Mouse (Mus musculus): ENCODE results near the gene Zfp866. TPM values are rescaled to one million over a fixed set of nuclear protein-coding genes. Genes with fewer than 3 reads are reported as not detected.

Zfp866 gene
- polyA plus RNA-seq, 1 experiment = 3.7 TPM

DNA sequence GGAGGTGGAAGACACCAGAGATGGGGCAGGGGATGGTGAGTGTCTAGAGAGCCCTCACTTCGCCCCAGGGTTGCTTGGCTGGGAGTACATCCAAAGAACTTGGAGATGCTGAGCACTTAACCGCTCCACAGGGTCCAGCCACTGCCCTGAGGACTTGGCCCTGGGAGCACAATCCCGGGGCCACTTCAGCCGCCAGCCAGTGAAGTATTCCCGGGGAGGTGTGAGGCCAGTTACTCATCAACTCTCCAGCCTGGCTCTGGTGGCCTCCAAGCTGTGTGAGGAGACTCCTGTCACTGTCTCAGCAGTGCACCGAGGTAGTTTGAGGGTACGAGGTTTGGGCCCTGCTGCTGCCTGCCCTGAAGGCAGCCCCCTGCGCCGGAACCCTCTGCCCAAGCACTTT is 29.5 kb upstream of the Zfp866 start:
- no peaks in the 10 kb centered on the region for H3K27me3 ChIP-seq (ENCODE audit: control insufficient read depth, insufficient read depth, low read length)

DNA sequence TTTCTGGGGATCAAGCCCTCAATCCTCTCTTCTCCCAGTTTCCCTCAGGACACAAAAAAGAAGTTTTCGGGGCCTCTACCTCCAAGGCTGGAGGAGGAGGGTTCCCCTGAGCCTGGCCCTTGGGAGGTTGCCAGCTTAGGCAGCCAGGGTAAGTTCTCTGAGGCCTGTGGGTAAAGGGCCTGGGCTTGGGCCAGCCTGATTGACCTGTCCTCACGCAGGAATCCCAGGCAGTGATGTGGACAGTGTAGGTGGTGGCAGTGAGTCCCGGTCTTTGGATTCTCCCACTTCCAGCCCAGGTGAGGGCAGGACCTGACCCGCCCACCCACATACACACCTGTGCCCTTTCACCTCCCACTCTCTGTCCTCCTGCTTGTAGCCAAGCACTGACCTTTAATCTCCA is 24.4 kb upstream of the Zfp866 start:
- no peak overlapping the region for H3K4me3 ChIP-seq (ENCODE audit: low read depth, low read length)
- H3K36me3 ChIP-seq (ENCODE audit: control insufficient read depth, insufficient read depth, low read length) = peaks cover 42% of the 10 kb centered on the region
- H3K27ac ChIP-seq (ENCODE audit: insufficient read depth, low read depth, low read length) = peak overlapping the region; percentile 32; the same call in 1 of the 2 replicates
- no peaks in the 10 kb centered on the region for H3K27me3 ChIP-seq (ENCODE audit: control insufficient read depth, insufficient read depth, low read length)
- peaks cover 22% of the 10 kb centered on the region for H3K4me1 ChIP-seq (ENCODE audit: control insufficient read depth, insufficient read depth, insufficient read length, low read length)
- 74% methylated on average over 4 of the region's 4 CpGs for WGBS
- TF ChIP-seq CTCF (IDR thresholded peaks at IDR 0.05; ENCODE audit: extremely low read depth, insufficient read length, insufficient replicate concordance, low read depth, low read length) = no peak
- TF ChIP-seq POLR2A (IDR thresholded peaks at IDR 0.05; ENCODE audit: low read depth, low read length) = no peak

More for the DNA sequence above, 29.5 kb upstream of the Zfp866 start:
- peaks cover 16% of the 10 kb centered on the region for H3K36me3 ChIP-seq (ENCODE audit: control insufficient read depth, insufficient read depth, low read length)
- 65% methylated on average over 9 of the region's 9 CpGs for WGBS
- TF ChIP-seq POLR2A (IDR thresholded peaks at IDR 0.05; ENCODE audit: low read depth, low read length) (no peak), CTCF (IDR thresholded peaks at IDR 0.05; ENCODE audit: extremely low read depth, insufficient read length, insufficient replicate concordance, low read depth, low read length) (no peak)
- H3K4me3 ChIP-seq (ENCODE audit: low read depth, low read length) = no peak overlapping the region
- peaks cover 33% of the 10 kb centered on the region for H3K4me1 ChIP-seq (ENCODE audit: control insufficient read depth, insufficient read depth, insufficient read length, low read length)
- no peak overlapping the region for H3K27ac ChIP-seq (ENCODE audit: insufficient read depth, low read depth, low read length)

- Histone ChIP-seq H3K36me3 (ENCODE audit: control insufficient read depth, insufficient read depth, low read length) (peaks cover 42% of the 10 kb centered on the region), H3K4me3 (ENCODE audit: low read depth, low read length) (no peak overlapping the region), H3K4me1 (ENCODE audit: control insufficient read depth, insufficient read depth, insufficient read length, low read length) (peaks cover 22% of the 10 kb centered on the region), H3K27ac (ENCODE audit: insufficient read depth, low read depth, low read length) (peak overlapping the region; percentile 32; the same call in 1 of the 2 replicates), H3K27me3 (ENCODE audit: control insufficient read depth, insufficient read depth, low read length) (no peaks in the 10 kb centered on the region)
- WGBS = 88% methylated on average over 2 of the region's 2 CpGs
- TF ChIP-seq CTCF (IDR thresholded peaks at IDR 0.05; ENCODE audit: extremely low read depth, insufficient read length, insufficient replicate concordance, low read depth, low read length) (no peak), POLR2A (IDR thresholded peaks at IDR 0.05; ENCODE audit: low read depth, low read length) (no peak)
Observed at GRCm38 (mm10) chr8:69814881-69815280, 23.9 kb upstream of the Zfp866 start.

DNA sequence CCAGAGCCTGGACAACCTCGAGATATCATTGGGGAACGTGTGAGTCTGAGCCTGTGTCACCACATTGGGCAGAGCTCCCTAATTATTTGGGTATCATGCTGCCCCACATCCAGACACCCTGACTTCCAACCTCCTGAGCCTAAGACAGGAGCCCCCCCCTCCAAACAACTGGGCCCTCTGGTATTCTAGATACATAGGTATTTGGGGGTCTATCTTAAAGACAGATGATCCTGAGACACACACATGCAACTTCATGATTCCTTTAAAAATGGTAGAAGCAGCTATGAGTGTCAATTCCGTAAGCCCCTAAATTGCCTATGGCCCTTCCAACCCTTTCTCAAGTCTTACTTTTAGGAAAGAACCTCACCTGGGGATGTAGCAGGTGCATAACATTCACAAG is 18.8 kb upstream of the Zfp866 start:
- no peak for TF ChIP-seq CTCF (IDR thresholded peaks at IDR 0.05; ENCODE audit: extremely low read depth, insufficient read length, insufficient replicate concordance, low read depth, low read length)
- TF ChIP-seq POLR2A (IDR thresholded peaks at IDR 0.05; ENCODE audit: low read depth, low read length) = no peak
- Histone ChIP-seq H3K27ac (ENCODE audit: insufficient read depth, low read depth, low read length) (no peak overlapping the region), H3K27me3 (ENCODE audit: control insufficient read depth, insufficient read depth, low read length) (no peaks in the 10 kb centered on the region), H3K4me1 (ENCODE audit: control insufficient read depth, insufficient read depth, insufficient read length, low read length) (peaks cover 5% of the 10 kb centered on the region; the same call in 1 of the 2 replicates), H3K4me3 (ENCODE audit: low read depth, low read length) (no peak overlapping the region), H3K36me3 (ENCODE audit: control insufficient read depth, insufficient read depth, low read length) (peaks cover 56% of the 10 kb centered on the region)
- WGBS = 78% methylated on average over 3 of the region's 3 CpGs

DNA sequence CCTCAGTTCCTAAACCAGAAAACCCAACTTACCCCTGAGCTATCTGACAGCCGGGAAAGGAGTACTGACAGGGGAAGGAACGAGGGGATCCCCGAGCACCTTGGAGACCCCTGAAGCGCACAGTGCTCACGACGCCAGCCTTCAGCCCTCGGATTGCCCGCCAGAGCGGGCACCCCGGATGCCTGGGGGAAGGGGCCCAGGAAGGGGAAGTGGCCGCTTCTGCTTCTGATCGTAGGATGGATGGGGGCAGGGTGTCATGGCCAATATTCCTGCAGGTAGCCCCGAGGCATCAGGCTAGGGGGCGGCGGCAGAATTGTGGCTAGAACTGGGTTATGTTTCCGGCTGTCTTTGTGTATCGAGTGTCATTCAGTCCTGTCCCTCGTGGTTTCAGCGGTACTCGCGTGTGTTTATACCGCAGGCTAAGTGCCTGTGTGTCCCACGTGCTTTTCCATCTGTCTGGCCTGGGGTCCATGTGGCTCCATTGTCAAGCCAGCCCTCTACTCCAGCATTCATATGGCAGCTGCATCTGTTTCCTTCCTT is 18.0 kb upstream of the Zfp866 start:
- TF ChIP-seq CTCF (IDR thresholded peaks at IDR 0.05; ENCODE audit: extremely low read depth, insufficient read length, insufficient replicate concordance, low read depth, low read length) (no peak), POLR2A (IDR thresholded peaks at IDR 0.05; ENCODE audit: low read depth, low read length) (no peak)
- under 1% methylated on average over 23 of the region's 23 CpGs for WGBS
- Histone ChIP-seq H3K27ac (ENCODE audit: insufficient read depth, low read depth, low read length) (no peak overlapping the region), H3K36me3 (ENCODE audit: control insufficient read depth, insufficient read depth, low read length) (peaks cover 56% of the 10 kb centered on the region), H3K4me1 (ENCODE audit: control insufficient read depth, insufficient read depth, insufficient read length, low read length) (peaks cover 5% of the 10 kb centered on the region; the same call in 1 of the 2 replicates), H3K4me3 (ENCODE audit: low read depth, low read length) (peak overlapping the region; percentile 89), H3K27me3 (ENCODE audit: control insufficient read depth, insufficient read depth, low read length) (no peaks in the 10 kb centered on the region)

DNA sequence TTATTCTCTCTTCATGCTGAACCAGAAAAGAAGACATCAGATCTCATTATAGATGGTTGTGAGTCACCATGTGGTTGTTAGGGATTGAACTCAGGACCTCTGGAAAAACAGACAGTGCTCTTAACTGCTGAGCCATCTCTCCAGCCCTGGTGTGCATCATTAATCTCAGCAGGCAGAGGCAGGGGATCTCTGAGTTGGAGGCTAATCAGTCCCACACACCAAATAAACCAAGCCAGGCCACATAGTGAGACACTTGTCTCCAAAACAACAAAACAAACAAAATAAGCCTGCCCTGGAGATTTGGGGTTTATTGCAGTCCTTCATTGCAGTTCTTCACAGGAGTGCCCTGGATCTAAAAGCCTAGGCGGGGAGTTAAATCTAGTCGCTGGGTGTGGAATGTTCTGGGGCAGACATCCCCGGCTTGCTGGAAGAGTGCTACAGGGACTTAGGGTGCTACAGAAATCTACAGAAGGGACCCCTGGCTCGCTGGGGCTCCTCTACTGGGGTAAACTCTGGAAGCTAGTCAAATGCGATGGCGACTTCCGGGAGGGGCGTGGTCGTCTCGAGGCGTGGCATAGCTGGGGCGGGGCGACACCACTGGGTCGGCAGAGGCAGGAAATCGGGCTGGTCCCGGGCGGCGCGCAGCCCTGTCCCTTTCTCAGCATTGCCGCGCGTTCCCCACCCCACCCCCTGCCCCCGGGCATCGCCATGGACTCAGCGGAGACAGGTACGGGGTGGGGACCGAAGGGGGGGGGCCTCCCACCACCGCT is 17.3 kb upstream of the Zfp866 start, which contains the start of gene Gmip:
Gene Gmip, plus strand, starts transcription at position 586 of the 770 bp plus-strand sequence.
- Histone ChIP-seq H3K4me3 (ENCODE audit: low read depth, low read length) (peak within 1 kb of the TSS; percentile 89), H3K4me1 (ENCODE audit: control insufficient read depth, insufficient read depth, insufficient read length, low read length) (peaks cover 5% of the 10 kb centered on the region; the same call in 1 of the 2 replicates), H3K36me3 (ENCODE audit: control insufficient read depth, insufficient read depth, low read length) (peaks cover 56% of the 10 kb centered on the region), H3K27me3 (ENCODE audit: control insufficient read depth, insufficient read depth, low read length) (no peaks in the 10 kb centered on the region), H3K27ac (ENCODE audit: insufficient read depth, low read depth, low read length) (peak within 1 kb of the TSS; percentile 17)
- no peak for TF ChIP-seq CTCF (IDR thresholded peaks at IDR 0.05; ENCODE audit: extremely low read depth, insufficient read length, insufficient replicate concordance, low read depth, low read length)
- TF ChIP-seq POLR2A (IDR thresholded peaks at IDR 0.05; ENCODE audit: low read depth, low read length) = peak; percentile 67; the same call in 1 of the 2 replicates
- 4% methylated on average over 28 of the region's 28 CpGs for WGBS

- H3K4me3 ChIP-seq (ENCODE audit: low read depth, low read length) = no peak overlapping the region
- WGBS = 92% methylated on average over 5 of the region's 5 CpGs
- H3K4me1 ChIP-seq (ENCODE audit: control insufficient read depth, insufficient read depth, insufficient read length, low read length) = peaks cover 5% of the 10 kb centered on the region; the same call in 1 of the 2 replicates
- no peak for TF ChIP-seq POLR2A (IDR thresholded peaks at IDR 0.05; ENCODE audit: low read depth, low read length)
- no peak for TF ChIP-seq CTCF (IDR thresholded peaks at IDR 0.05; ENCODE audit: extremely low read depth, insufficient read length, insufficient replicate concordance, low read depth, low read length)
- H3K27me3 ChIP-seq (ENCODE audit: control insufficient read depth, insufficient read depth, low read length) = no peaks in the 10 kb centered on the region
- H3K27ac ChIP-seq (ENCODE audit: insufficient read depth, low read depth, low read length) = no peak overlapping the region
- H3K36me3 ChIP-seq (ENCODE audit: control insufficient read depth, insufficient read depth, low read length) = peaks cover 65% of the 10 kb centered on the region
Observed at GRCm38 (mm10) chr8:69807236-69807635, 16.3 kb upstream of the Zfp866 start.
